Mouse (Mus musculus): ENCODE measurements around the gene Hnrnpa2b1. TPM values are rescaled to one million over a fixed set of nuclear protein-coding genes. Genes with fewer than 3 reads are reported as not detected.

Gene Hnrnpa2b1
- polyA plus RNA-seq, 1 experiment from 2014 or later = 966 TPM

Other genes with a start within 250 kb of the Hnrnpa2b1 start
- 0.13 and 0.22 TPM in 2 replicates for gene Nfe2l3, start 37.2 kb downstream of the Hnrnpa2b1 start, polyA plus RNA-seq (2015; fragmentation: Nextera tagmentation; extraction: Ambion mirVana)
- gene Cbx3, start 466 bp upstream of the Hnrnpa2b1 start, polyA plus RNA-seq (2015; fragmentation: Nextera tagmentation; extraction: Ambion mirVana) = 285 and 331 TPM in 2 replicates
- 5.0 and 6.7 TPM in 2 replicates for gene Snx10, start 54.0 kb upstream of the Hnrnpa2b1 start, polyA plus RNA-seq (2015; fragmentation: Nextera tagmentation; extraction: Ambion mirVana)